In the genomic region with DNA sequence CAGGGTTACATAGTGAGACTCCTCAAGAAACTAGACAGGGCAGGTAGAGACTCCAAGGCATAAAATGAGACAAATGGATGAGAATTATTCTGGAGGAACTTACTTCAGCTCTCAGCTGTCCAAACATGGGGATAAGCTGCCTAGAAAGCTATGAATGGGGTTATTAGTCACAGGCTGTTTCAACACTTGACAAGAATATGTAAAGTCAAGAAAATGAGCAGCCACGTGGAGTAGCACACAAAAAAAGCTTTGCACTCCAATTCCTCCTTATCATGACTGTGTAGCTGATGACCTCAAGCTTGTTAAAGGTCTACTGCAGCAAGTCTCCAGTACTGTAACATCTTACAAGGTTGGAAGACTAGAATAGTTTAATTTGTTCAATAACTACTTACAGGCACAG, we compare ENCODE assay signal across 11 mouse cellular contexts.
"Had no signal": no experiment of that assay in that cellular context is flagged by ENCODE, and none has a peak within 500 bp of the region (broad histone marks: within the 10 kb centered on the region; RNA-seq: fewer than 3 reads in every experiment).

No protein-coding gene starts in this region.

- H3K4me3 ChIP-seq: liver, embryonic 15.5 days; midbrain, embryonic 13.5 days had no signal

- H3K4me2 ChIP-seq: liver, embryonic 11.5 days; liver, embryonic 15.5 days; midbrain, embryonic 13.5 days had no signal

- H3K9me3 ChIP-seq: liver, embryonic 15.5 days; midbrain, embryonic 13.5 days had no signal

- H3K36me3 ChIP-seq: liver, embryonic 15.5 days; midbrain, embryonic 13.5 days had no signal

- H3K27me3 ChIP-seq: liver, embryonic 15.5 days; midbrain, embryonic 13.5 days had no signal

- DNase-seq: kidney, adult 11 months; kidney, postnatal 14 days; left cerebral cortex, postnatal 4 days; lung, postnatal 14 days; retina, postnatal 1 day; right cerebral cortex, postnatal 4 days; thymus, adult 2 months; thymus, postnatal 25 days had no signal

- H3K9ac ChIP-seq: liver, embryonic 15.5 days; midbrain, embryonic 13.5 days had no signal

- H3K27ac ChIP-seq: liver, embryonic 15.5 days; midbrain, embryonic 13.5 days had no signal

- ATAC-seq: midbrain, embryonic 13.5 days had no signal
